Mouse (Mus musculus): ENCODE results near the gene 9930022D16Rik. TPM values are rescaled to one million over a fixed set of nuclear protein-coding genes. Genes with fewer than 3 reads are reported as not detected.

9930022D16Rik gene
- polyA plus RNA-seq, 1 experiment from 2014 or later: not detected

GRCm38 (mm10) chr11:109456261-109456660, 42.5 kb downstream of the 9930022D16Rik start:
- H3K36me3 ChIP-seq (ENCODE audit: control insufficient read depth, insufficient read depth): peaks cover 14% of the 10 kb centered on the region
- 91% methylated on average over 5 of the region's 5 CpGs for WGBS

GRCm38 (mm10) chr11:109458165-109458564, 44.4 kb downstream of the 9930022D16Rik start:
- no peak overlapping the region for H3K4me2 ChIP-seq (ENCODE audit: low read depth, low read length)
- no peak overlapping the region for H3K4me3 ChIP-seq (ENCODE audit: low read length)
- 96% methylated on average over 11 of the region's 11 CpGs for WGBS
- peaks cover 20% of the 10 kb centered on the region for H3K36me3 ChIP-seq (ENCODE audit: control insufficient read depth, insufficient read depth)
- H3K4me1 ChIP-seq (ENCODE audit: control insufficient read depth, insufficient read depth, low read length): peaks cover 7% of the 10 kb centered on the region
- no peaks in the 10 kb centered on the region for H3K27me3 ChIP-seq (ENCODE audit: control insufficient read depth, insufficient read depth, low read length)
- H3K9ac ChIP-seq (ENCODE audit: low read length): no peak overlapping the region
- no peak for ATAC-seq (replicated peaks; ENCODE audit: extremely low read depth, insufficient read depth, low FRiP score)
- H3K9me3 ChIP-seq (replicated peaks; ENCODE audit: control insufficient read depth, low read length): no peaks in the 10 kb centered on the region
- H3K27ac ChIP-seq (ENCODE audit: low read length): no peak overlapping the region

More at GRCm38 (mm10) chr11:109456261-109456660, 42.5 kb downstream of the 9930022D16Rik start:
- no peak overlapping the region for H3K4me2 ChIP-seq (ENCODE audit: low read depth, low read length)
- no peak overlapping the region for H3K4me3 ChIP-seq (ENCODE audit: low read length)
- H3K27me3 ChIP-seq (ENCODE audit: control insufficient read depth, insufficient read depth, low read length): no peaks in the 10 kb centered on the region
- H3K9ac ChIP-seq (ENCODE audit: low read length): no peak overlapping the region
- H3K9me3 ChIP-seq (replicated peaks; ENCODE audit: control insufficient read depth, low read length): no peaks in the 10 kb centered on the region
- H3K4me1 ChIP-seq (ENCODE audit: control insufficient read depth, insufficient read depth, low read length): peaks cover 7% of the 10 kb centered on the region
- H3K27ac ChIP-seq (ENCODE audit: low read length): no peak overlapping the region
- no peak for ATAC-seq (replicated peaks; ENCODE audit: extremely low read depth, insufficient read depth, low FRiP score)

- H3K4me3 ChIP-seq (ENCODE audit: low read length): no peak overlapping the region
- H3K9me3 ChIP-seq (replicated peaks; ENCODE audit: control insufficient read depth, low read length): no peaks in the 10 kb centered on the region
- 17% methylated on average over 5 of the region's 5 CpGs for WGBS
- no peaks in the 10 kb centered on the region for H3K27me3 ChIP-seq (ENCODE audit: control insufficient read depth, insufficient read depth, low read length)
- no peak overlapping the region for H3K9ac ChIP-seq (ENCODE audit: low read length)
- H3K27ac ChIP-seq (ENCODE audit: low read length): peak overlapping the region; percentile 40
- peak; percentile 83 for ATAC-seq (replicated peaks; ENCODE audit: extremely low read depth, insufficient read depth, low FRiP score)
- peaks cover 13% of the 10 kb centered on the region for H3K36me3 ChIP-seq (ENCODE audit: control insufficient read depth, insufficient read depth)
- H3K4me2 ChIP-seq (ENCODE audit: low read depth, low read length): no peak overlapping the region
- peaks cover 7% of the 10 kb centered on the region for H3K4me1 ChIP-seq (ENCODE audit: control insufficient read depth, insufficient read depth, low read length)
Measured at GRCm38 (mm10) chr11:109460586-109460985, 46.9 kb downstream of the 9930022D16Rik start.

DNA sequence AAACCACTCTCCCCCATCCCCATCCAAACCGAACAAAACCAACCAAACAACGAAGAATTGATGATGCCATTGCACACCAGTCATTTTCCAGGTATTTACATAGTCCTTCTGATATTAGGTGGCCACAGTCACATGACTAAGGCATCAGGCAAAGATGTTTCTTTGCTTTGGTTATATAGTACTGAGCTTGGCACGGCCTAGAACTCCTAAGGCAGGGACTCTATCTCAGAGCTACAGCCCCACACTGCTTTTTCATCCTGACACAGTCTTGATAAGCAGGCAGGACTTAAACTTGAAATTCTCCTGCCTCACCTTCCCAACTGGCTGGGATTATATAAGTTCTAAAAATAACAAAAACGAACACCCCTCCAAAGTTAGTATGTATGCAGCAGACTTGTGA, 51.4 kb downstream of the 9930022D16Rik start:
- Histone ChIP-seq H3K27ac (ENCODE audit: low read length) (no peak overlapping the region), H3K9me3 (replicated peaks; ENCODE audit: control insufficient read depth, low read length) (no peaks in the 10 kb centered on the region), H3K36me3 (ENCODE audit: control insufficient read depth, insufficient read depth) (peaks cover 10% of the 10 kb centered on the region), H3K27me3 (ENCODE audit: control insufficient read depth, insufficient read depth, low read length) (no peaks in the 10 kb centered on the region), H3K4me2 (ENCODE audit: low read depth, low read length) (no peak overlapping the region), H3K4me3 (ENCODE audit: low read length) (no peak overlapping the region), H3K9ac (ENCODE audit: low read length) (no peak overlapping the region), H3K4me1 (ENCODE audit: control insufficient read depth, insufficient read depth, low read length) (peaks cover 6% of the 10 kb centered on the region)
- ATAC-seq (replicated peaks; ENCODE audit: extremely low read depth, insufficient read depth, low FRiP score): no peak
- 84% methylated on average over 4 of the region's 4 CpGs for WGBS

DNA sequence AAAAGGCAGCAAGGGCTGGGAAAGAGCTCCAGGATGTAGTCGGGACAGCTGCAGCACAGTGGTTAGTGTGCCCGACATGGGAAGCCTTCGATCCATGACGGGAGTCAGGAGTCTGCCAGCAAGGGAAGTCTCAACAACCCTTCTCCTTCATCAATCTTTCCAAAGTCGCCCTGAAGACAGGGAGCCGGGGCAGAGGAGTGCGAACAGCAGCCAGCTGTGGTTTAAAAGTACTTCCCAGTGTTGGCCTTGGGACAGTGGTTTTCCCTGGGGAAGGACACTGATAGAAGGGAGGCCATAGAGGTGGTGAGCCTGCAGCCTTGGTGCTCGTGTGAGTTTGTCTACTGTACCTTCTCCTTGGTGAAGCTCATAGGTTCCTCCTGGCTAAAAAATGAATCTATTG, 53.3 kb downstream of the 9930022D16Rik start:
- no peaks in the 10 kb centered on the region for H3K9me3 ChIP-seq (replicated peaks; ENCODE audit: control insufficient read depth, low read length)
- H3K9ac ChIP-seq (ENCODE audit: low read length): no peak overlapping the region
- H3K27ac ChIP-seq (ENCODE audit: low read length): no peak overlapping the region
- no peaks in the 10 kb centered on the region for H3K27me3 ChIP-seq (ENCODE audit: control insufficient read depth, insufficient read depth, low read length)
- no peak overlapping the region for H3K4me3 ChIP-seq (ENCODE audit: low read length)
- H3K36me3 ChIP-seq (ENCODE audit: control insufficient read depth, insufficient read depth): peaks cover 7% of the 10 kb centered on the region
- ATAC-seq (replicated peaks; ENCODE audit: extremely low read depth, insufficient read depth, low FRiP score): no peak
- H3K4me2 ChIP-seq (ENCODE audit: low read depth, low read length): no peak overlapping the region
- peaks cover 6% of the 10 kb centered on the region; the same call in 1 of the 2 replicates for H3K4me1 ChIP-seq (ENCODE audit: control insufficient read depth, insufficient read depth, low read length)
- WGBS: 58% methylated on average over 8 of the region's 8 CpGs

DNA sequence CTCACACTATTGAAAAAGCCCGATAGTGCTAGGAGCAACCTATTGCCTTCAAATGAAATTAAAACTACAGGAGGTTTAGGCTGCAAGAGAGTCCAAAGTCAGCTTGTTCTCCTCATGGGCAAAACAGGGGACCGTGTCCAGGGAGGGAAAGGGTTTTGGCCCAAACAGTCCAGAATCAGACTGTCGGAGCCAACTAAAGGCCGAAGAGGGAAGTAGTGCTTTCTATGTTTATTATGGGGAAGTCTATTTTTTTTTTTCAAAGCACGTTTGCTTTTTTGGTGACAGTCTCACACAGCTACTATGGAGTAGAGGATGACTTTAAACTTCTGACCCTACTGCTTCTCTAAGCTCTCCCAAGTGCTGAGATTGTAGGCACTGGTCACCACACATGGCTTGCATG, 54.4 kb downstream of the 9930022D16Rik start:
- no peak overlapping the region for H3K9ac ChIP-seq (ENCODE audit: low read length)
- WGBS: 75% methylated on average over 5 of the region's 5 CpGs
- no peak overlapping the region for H3K4me3 ChIP-seq (ENCODE audit: low read length)
- no peak overlapping the region for H3K4me2 ChIP-seq (ENCODE audit: low read depth, low read length)
- no peaks in the 10 kb centered on the region for H3K9me3 ChIP-seq (replicated peaks; ENCODE audit: control insufficient read depth, low read length)
- peaks cover 6% of the 10 kb centered on the region; the same call in 1 of the 2 replicates for H3K4me1 ChIP-seq (ENCODE audit: control insufficient read depth, insufficient read depth, low read length)
- no peak overlapping the region for H3K27ac ChIP-seq (ENCODE audit: low read length)
- no peaks in the 10 kb centered on the region; the same call in 1 of the 2 replicates for H3K36me3 ChIP-seq (ENCODE audit: control insufficient read depth, insufficient read depth)
- no peak for ATAC-seq (replicated peaks; ENCODE audit: extremely low read depth, insufficient read depth, low FRiP score)
- H3K27me3 ChIP-seq (ENCODE audit: control insufficient read depth, insufficient read depth, low read length): no peaks in the 10 kb centered on the region

Small RNAs within 50 kb of the gene (microRNA-seq; reads per million reads assigned to microRNA genes)
- gene Gm25540: not detected

Other genes with a start within 250 kb of the 9930022D16Rik start
- gene Rgs9, start 115.8 kb upstream of the 9930022D16Rik start, polyA plus RNA-seq (2015; fragmentation: Nextera tagmentation; extraction: Ambion mirVana): 0.82 and 1.4 TPM in 2 replicates
- gene Gna13, start 51.1 kb upstream of the 9930022D16Rik start, polyA plus RNA-seq (2015; fragmentation: Nextera tagmentation; extraction: Ambion mirVana): 20.7 and 21.6 TPM in 2 replicates
- gene Amz2, start 12.0 kb downstream of the 9930022D16Rik start, polyA plus RNA-seq (2015; fragmentation: Nextera tagmentation; extraction: Ambion mirVana): 34.9 and 39.8 TPM in 2 replicates
- gene Arsg, start 59.5 kb downstream of the 9930022D16Rik start, polyA plus RNA-seq (2015; fragmentation: Nextera tagmentation; extraction: Ambion mirVana): 3.6 TPM in 2 replicates
- gene Slc16a6, start 59.7 kb downstream of the 9930022D16Rik start, polyA plus RNA-seq (2015; fragmentation: Nextera tagmentation; extraction: Ambion mirVana): 5.2 and 7.0 TPM in 2 replicates
- gene Wipi1, start 198.1 kb downstream of the 9930022D16Rik start, polyA plus RNA-seq (2015; fragmentation: Nextera tagmentation; extraction: Ambion mirVana): 51.6 and 55.3 TPM in 2 replicates
- gene Prkar1a, start 235.5 kb downstream of the 9930022D16Rik start, polyA plus RNA-seq (2015; fragmentation: Nextera tagmentation; extraction: Ambion mirVana): 455 and 485 TPM in 2 replicates

All from heart, embryonic 16.5 days (tissue).